Mouse (Mus musculus) left cerebral cortex, adult 11 months (tissue): ENCODE results near the gene Cryaa.

Experiments
- DNase-seq: peaks from one replicate; pipeline ENCODE4 v3.0.0; 2022; ENCODE audit warnings: low spot score

The Cryaa gene

GRCm38 (mm10) chr17:31710455-31710854 is 32.8 kb downstream of the Cryaa start:
- no peak for DNase-seq

- no peak for DNase-seq
Observed at GRCm38 (mm10) chr17:31713709-31714108, 36.1 kb downstream of the Cryaa start.

- no peak for DNase-seq
Observed at GRCm38 (mm10) chr17:31714125-31714524, 36.5 kb downstream of the Cryaa start.

- no peak for DNase-seq
Observed at GRCm38 (mm10) chr17:31715006-31715405, 37.4 kb downstream of the Cryaa start.

GRCm38 (mm10) chr17:31721637-31722036 is 44.0 kb downstream of the Cryaa start:
- DNase-seq, result no peak

GRCm38 (mm10) chr17:31725366-31725765 is 47.8 kb downstream of the Cryaa start:
- DNase-seq, result no peak

GRCm38 (mm10) chr17:31726216-31726615 is 48.6 kb downstream of the Cryaa start:
- DNase-seq, result no peak

GRCm38 (mm10) chr17:31727230-31727629 is 49.6 kb downstream of the Cryaa start:
- no peak for DNase-seq

- no peak for DNase-seq
Observed at GRCm38 (mm10) chr17:31728043-31728442, 50.4 kb downstream of the Cryaa start.

GRCm38 (mm10) chr17:31728968-31729501 is 51.4 kb downstream of the Cryaa start:
- DNase-seq, result no peak

- DNase-seq, result no peak
Observed at GRCm38 (mm10) chr17:31731038-31731437, 53.4 kb downstream of the Cryaa start.
